ENCODE assay signal across 8 mouse cellular contexts in genomic region chr16:4557085-4557484, GRCm38 (mm10). TPM values are rescaled to one million over a fixed set of nuclear protein-coding genes. Genes with fewer than 3 reads are reported as not detected.
DNase-seq lines count a peak whose midpoint lies in the region; ATAC-seq and TF ChIP-seq lines count a peak whose summit lies in the region.

No protein-coding gene starts in this region.

- no peaks in the 10 kb centered on the region for H3K27me3 ChIP-seq in heart, embryonic 14.5 days (ENCODE audit: control insufficient read depth, insufficient read depth, low read length)
- no peaks in the 10 kb centered on the region for H3K27me3 ChIP-seq in heart, adult 2 months (ENCODE audit: control insufficient read depth, insufficient read depth, low read length)
- H3K27me3 ChIP-seq in hindbrain, embryonic 10.5 days (ENCODE audit: insufficient read depth, poor library complexity, severe bottlenecking), result no peaks in the 10 kb centered on the region
- no peaks in the 10 kb centered on the region for H3K27me3 ChIP-seq in limb, embryonic 10.5 days (ENCODE audit: low read depth, poor library complexity, severe bottlenecking)
- no peaks in the 10 kb centered on the region for H3K27me3 ChIP-seq in neural tube, embryonic 14.5 days (ENCODE audit: control insufficient read depth, insufficient read depth, low read length)

- no peaks in the 10 kb centered on the region; the same call in 1 of the 2 replicates for H3K79me2 ChIP-seq in heart, adult 2 months (replicated peaks; ENCODE audit: control insufficient read depth, insufficient read depth, low read length)

- H3K9me3 ChIP-seq in heart, embryonic 14.5 days (ENCODE audit: control insufficient read depth, low read length), result 0 out of 2 replicates have a peak, but pooled peaks cover 3% of the 10 kb centered on the region
- H3K9me3 ChIP-seq in hindbrain, embryonic 10.5 days, result no peaks in the 10 kb centered on the region
- H3K9me3 ChIP-seq in limb, embryonic 10.5 days (replicated peaks), result no peaks in the 10 kb centered on the region
- no peaks in the 10 kb centered on the region for H3K9me3 ChIP-seq in neural tube, embryonic 14.5 days (ENCODE audit: control insufficient read depth, low read length)

- H3K4me2 ChIP-seq in heart, embryonic 14.5 days (ENCODE audit: low read length), result peak overlapping the region; percentile 88
- H3K4me2 ChIP-seq in neural tube, embryonic 14.5 days (ENCODE audit: low read depth, low read length), result peak overlapping the region; percentile 85

- peaks cover 22 to 36% of the 10 kb centered on the region in 2 experiments for H3K4me1 ChIP-seq in heart, embryonic 14.5 days (ENCODE audit: control insufficient read depth in 2 of 2, insufficient read depth in 2 of 2, low read length in 2 of 2)
- H3K4me1 ChIP-seq in heart, adult 2 months (ENCODE audit: control insufficient read depth, insufficient read depth, low read length), result peaks cover 3% of the 10 kb centered on the region; the same call in 1 of the 2 replicates
- peaks cover 40% of the 10 kb centered on the region for H3K4me1 ChIP-seq in hindbrain, embryonic 10.5 days (replicated peaks)
- peaks cover 56% of the 10 kb centered on the region for H3K4me1 ChIP-seq in limb, embryonic 10.5 days
- peaks cover 12% of the 10 kb centered on the region for H3K4me1 ChIP-seq in neural tube, embryonic 14.5 days (ENCODE audit: control insufficient read depth, insufficient read depth, low read length)

- 100% methylated on average over 1 of the region's 1 CpGs for WGBS in heart, embryonic 14.5 days
- WGBS in heart, adult 2 months, result 94% methylated on average over 1 of the region's 1 CpGs
- WGBS in hindbrain, embryonic 10.5 days, result 84% methylated on average over 1 of the region's 1 CpGs
- WGBS in limb, embryonic 10.5 days, result 88% methylated on average over 1 of the region's 1 CpGs
- 81% methylated on average over 1 of the region's 1 CpGs for WGBS in neural tube, embryonic 14.5 days

- no peaks in the 10 kb centered on the region; the same call in 1 of the 2 replicates for H3K36me3 ChIP-seq in heart, embryonic 14.5 days (ENCODE audit: control insufficient read depth, insufficient read depth, low read length)
- H3K36me3 ChIP-seq in heart, adult 2 months (ENCODE audit: control insufficient read depth, insufficient read depth, low read length), result no peaks in the 10 kb centered on the region
- peaks cover 19% of the 10 kb centered on the region for H3K36me3 ChIP-seq in hindbrain, embryonic 10.5 days
- peaks cover 19% of the 10 kb centered on the region for H3K36me3 ChIP-seq in limb, embryonic 10.5 days
- no peaks in the 10 kb centered on the region for H3K36me3 ChIP-seq in neural tube, embryonic 14.5 days (ENCODE audit: control insufficient read depth, insufficient read depth, low read length)

- peak overlapping the region; percentile 82; the same call in 1 of the 2 replicates for H3K9ac ChIP-seq in heart, embryonic 14.5 days (ENCODE audit: low read length)
- no peak overlapping the region for H3K9ac ChIP-seq in heart, adult 2 months (ENCODE audit: low read depth, low read length)
- peak overlapping the region; percentile 37 for H3K9ac ChIP-seq in neural tube, embryonic 14.5 days (replicated peaks; ENCODE audit: low read depth, low read length)

- no peak for ATAC-seq in heart, embryonic 14.5 days (ENCODE audit: insufficient number of reproducible peaks, insufficient read depth, low FRiP score, low read depth)
- ATAC-seq in neural tube, embryonic 14.5 days (ENCODE audit: low read depth), result no peak

- no peak overlapping the region for H3K27ac ChIP-seq in heart, embryonic 14.5 days (replicated peaks in 1 of 2; ENCODE audit: control insufficient read depth in 1 of 2, insufficient read depth in 1 of 2, low read depth in 2 of 2, low read length in 2 of 2)
- H3K27ac ChIP-seq in heart, adult 2 months, result no peak overlapping the region
- peak overlapping the region; percentile 96 for H3K27ac ChIP-seq in hindbrain, embryonic 10.5 days
- H3K27ac ChIP-seq in limb, embryonic 10.5 days, result peak overlapping the region; percentile 97
- H3K27ac ChIP-seq in neural tube, embryonic 14.5 days (ENCODE audit: low read depth, low read length), result no peak overlapping the region

- no peak for TF ChIP-seq EP300 in heart, adult 2 months (IDR thresholded peaks at IDR 0.05; ENCODE audit: insufficient read depth, low read depth, low read length)

- no peak for TF ChIP-seq CTCF in heart, adult 2 months (IDR thresholded peaks at IDR 0.05)

- intact Hi-C loops in heart, adult 2 months (cut with DNase I), result loop anchor here (10.0 kb wide), 1 partner anchor 228 kb away; no protein-coding TSS in a partner anchor

- no peak for TF ChIP-seq POLR2A in heart, adult 2 months (IDR thresholded peaks at IDR 0.05; ENCODE audit: insufficient read depth, low read depth, low read length)

- DNase-seq in heart, adult 2 months, result no peak
- DNase-seq in hindbrain, embryonic 10.5 days (ENCODE audit: low spot score), result no peak
- no peak for DNase-seq in limb, embryonic 10.5 days (ENCODE audit: low spot score)
- DNase-seq in cerebellum, postnatal 10 days, result no peak
- DNase-seq in layer of hippocampus, adult 9-10 months (ENCODE audit: low spot score), result no peak
- no peak for DNase-seq in B cell, adult 2 months

- H3K4me3 ChIP-seq in heart, embryonic 14.5 days (ENCODE audit: control insufficient read depth in 1 of 2, insufficient read depth in 1 of 2, low read depth in 1 of 2, low read length in 2 of 2), result no peak overlapping the region
- H3K4me3 ChIP-seq in heart, adult 2 months, result no peak overlapping the region
- H3K4me3 ChIP-seq in hindbrain, embryonic 10.5 days, result peak overlapping the region; percentile 81
- H3K4me3 ChIP-seq in limb, embryonic 10.5 days, result peak overlapping the region; percentile 90
- H3K4me3 ChIP-seq in neural tube, embryonic 14.5 days (ENCODE audit: low read depth, low read length), result no peak overlapping the region; the same call in 1 of the 2 replicates

RNA-seq across cellular contexts. Expression of gene Tfap4, which starts 2.6 kb away (rescaled TPM):
- 2.5 and 4.1 TPM in 2 replicates for polyA plus RNA-seq in heart, embryonic 14.5 days (2014; fragmentation: Nextera tagmentation; extraction: Ambion mirVana)
- 1 to 10 TPM; 3.2 to 3.4 TPM for total RNA-seq in heart, adult 2 months (2021)
- polyA plus RNA-seq in heart, adult 2 months (2012; rRNA removed), result 2.4 and 2.9 TPM in 2 replicates
- polyA plus RNA-seq in hindbrain, embryonic 10.5 days (2016; fragmentation: Nextera tagmentation; extraction: Ambion mirVana), result 21.3 and 27.5 TPM in 2 replicates
- polyA plus RNA-seq in limb, embryonic 10.5 days (2016; fragmentation: Nextera tagmentation; extraction: Ambion mirVana), result 41.4 and 48.5 TPM in 2 replicates
- 7.2 and 7.8 TPM in 2 replicates for polyA plus RNA-seq in neural tube, embryonic 14.5 days (2014; fragmentation: Nextera tagmentation; extraction: Ambion mirVana)

RNA-seq across cellular contexts. Expression of gene Srl, which starts 15.5 kb away (rescaled TPM):
- polyA plus RNA-seq in heart, embryonic 14.5 days (2014; fragmentation: Nextera tagmentation; extraction: Ambion mirVana), result 259 and 288 TPM in 2 replicates
- total RNA-seq in heart, adult 2 months (2021), result 100 to 1,000 TPM; 771 to 870 TPM
- polyA plus RNA-seq in heart, adult 2 months (2012; rRNA removed), result 276 and 575 TPM in 2 replicates
- 22.8 and 23.4 TPM in 2 replicates for polyA plus RNA-seq in hindbrain, embryonic 10.5 days (2016; fragmentation: Nextera tagmentation; extraction: Ambion mirVana)
- polyA plus RNA-seq in limb, embryonic 10.5 days (2016; fragmentation: Nextera tagmentation; extraction: Ambion mirVana), result 29.4 and 34.3 TPM in 2 replicates
- polyA plus RNA-seq in neural tube, embryonic 14.5 days (2014; fragmentation: Nextera tagmentation; extraction: Ambion mirVana), result 22.7 and 30.7 TPM in 2 replicates

RNA-seq across cellular contexts. Expression of gene Glis2, which starts 37.4 kb away (rescaled TPM):
- polyA plus RNA-seq in heart, embryonic 14.5 days (2014; fragmentation: Nextera tagmentation; extraction: Ambion mirVana), result 17.8 and 21.4 TPM in 2 replicates
- 10 to 100 TPM; 10.0 to 11.1 TPM for total RNA-seq in heart, adult 2 months (2021)
- 17.3 and 23.8 TPM in 2 replicates for polyA plus RNA-seq in heart, adult 2 months (2012; rRNA removed)
- 27.3 and 27.9 TPM in 2 replicates for polyA plus RNA-seq in hindbrain, embryonic 10.5 days (2016; fragmentation: Nextera tagmentation; extraction: Ambion mirVana)
- polyA plus RNA-seq in limb, embryonic 10.5 days (2016; fragmentation: Nextera tagmentation; extraction: Ambion mirVana), result 27.0 and 30.7 TPM in 2 replicates
- 13.2 and 20.3 TPM in 2 replicates for polyA plus RNA-seq in neural tube, embryonic 14.5 days (2014; fragmentation: Nextera tagmentation; extraction: Ambion mirVana)

Comparison
In these comparisons a context has a peak if more than half of its experiments do, and no peak if none do; other contexts are left out.
1. H3K27ac ChIP-seq: peak in hindbrain, embryonic 10.5 days (single experiment) and limb, embryonic 10.5 days (single experiment); none in heart, embryonic 14.5 days (0 of 2), heart, adult 2 months (single experiment) and neural tube, embryonic 14.5 days (single experiment).
2. H3K4me3 ChIP-seq: peak in hindbrain, embryonic 10.5 days (single experiment) and limb, embryonic 10.5 days (single experiment); none in heart, embryonic 14.5 days (0 of 2), heart, adult 2 months (single experiment) and neural tube, embryonic 14.5 days (single experiment).